Mouse (Mus musculus) frontal cortex, postnatal 10 days (tissue): ENCODE measurements around the gene Tmtc2.

Source experiments
- DNase-seq, 2 experiments: peaks; one replicate each; pipeline ENCODE4 v3.0.0; 2022; ENCODE audit warnings: low spot score in 2 of 2, mixed read lengths in 1 of 2

The Tmtc2 gene

DNA sequence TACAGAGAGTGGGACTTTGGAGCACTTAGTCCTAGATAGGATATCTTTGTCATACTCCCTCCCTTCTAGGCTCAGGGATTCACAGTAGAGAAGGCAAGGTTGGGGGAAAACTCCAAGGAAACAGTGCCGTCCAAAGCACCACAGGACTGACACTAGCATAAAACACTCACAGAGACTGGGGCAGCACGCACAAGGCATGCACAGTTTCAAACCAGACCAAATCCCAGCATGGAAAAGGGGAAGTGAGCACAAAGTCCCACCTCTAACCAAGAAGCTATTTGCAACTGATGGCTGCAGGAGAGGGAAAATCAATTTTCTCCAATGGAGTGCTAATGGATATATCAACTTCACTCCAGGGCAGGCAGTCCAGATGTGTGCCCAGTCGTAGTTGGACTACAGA lies 276.7 kb downstream of the Tmtc2 start:
- no peak for DNase-seq

GRCm38 (mm10) chr10:105292961-105293360 lies 281.3 kb downstream of the Tmtc2 start:
- no peak for DNase-seq

GRCm38 (mm10) chr10:105288472-105288871 lies 285.8 kb downstream of the Tmtc2 start:
- DNase-seq = no peak

- DNase-seq = no peak
Observed at GRCm38 (mm10) chr10:105287575-105287974, 286.7 kb downstream of the Tmtc2 start.

GRCm38 (mm10) chr10:105287064-105287463 lies 287.2 kb downstream of the Tmtc2 start:
- no peak for DNase-seq

DNA sequence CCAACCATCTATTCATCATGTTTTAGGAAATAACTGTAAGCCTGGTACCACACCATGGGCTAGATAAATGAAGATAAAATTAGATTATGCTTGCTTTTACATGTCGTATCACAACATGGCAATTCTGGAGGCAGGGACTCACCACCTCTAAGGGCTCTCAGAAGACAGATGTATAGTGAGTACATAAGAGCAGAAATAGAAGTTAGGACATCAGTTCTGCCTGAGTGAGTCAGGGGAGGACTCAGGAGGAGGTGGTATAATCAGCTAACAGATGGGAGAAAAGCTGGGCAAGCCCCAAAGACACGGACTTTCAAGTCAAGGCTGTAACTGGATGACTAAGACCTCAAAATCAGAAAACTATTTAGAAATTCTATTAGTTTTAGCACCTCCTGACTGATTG lies 288.0 kb downstream of the Tmtc2 start:
- DNase-seq = peak in 1 of 2 experiments; percentile 18

DNA sequence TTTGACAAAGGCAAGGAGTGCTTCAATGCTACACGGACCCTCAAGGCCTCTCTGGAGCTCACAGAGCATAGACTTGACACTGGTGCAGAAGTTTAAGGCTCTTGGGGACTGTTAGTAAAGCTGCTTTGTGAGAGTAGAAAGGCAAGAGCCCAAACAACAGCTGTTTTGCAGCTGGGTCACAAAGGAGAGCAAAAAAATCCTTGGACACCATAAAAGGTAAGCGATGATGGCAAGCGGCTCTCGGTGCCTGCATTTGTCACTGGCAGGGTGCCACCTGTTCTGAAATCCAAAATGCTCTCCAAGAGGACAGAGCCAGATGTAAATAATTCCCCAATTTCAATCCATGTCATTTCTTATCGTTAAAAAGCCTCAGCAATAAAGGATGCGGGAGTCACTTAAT lies 290.1 kb downstream of the Tmtc2 start:
- no peak for DNase-seq

- DNase-seq = no peak
Observed at GRCm38 (mm10) chr10:105280933-105281332, 293.3 kb downstream of the Tmtc2 start.

GRCm38 (mm10) chr10:105260053-105260452 lies 314.2 kb downstream of the Tmtc2 start:
- no peak for DNase-seq

DNA sequence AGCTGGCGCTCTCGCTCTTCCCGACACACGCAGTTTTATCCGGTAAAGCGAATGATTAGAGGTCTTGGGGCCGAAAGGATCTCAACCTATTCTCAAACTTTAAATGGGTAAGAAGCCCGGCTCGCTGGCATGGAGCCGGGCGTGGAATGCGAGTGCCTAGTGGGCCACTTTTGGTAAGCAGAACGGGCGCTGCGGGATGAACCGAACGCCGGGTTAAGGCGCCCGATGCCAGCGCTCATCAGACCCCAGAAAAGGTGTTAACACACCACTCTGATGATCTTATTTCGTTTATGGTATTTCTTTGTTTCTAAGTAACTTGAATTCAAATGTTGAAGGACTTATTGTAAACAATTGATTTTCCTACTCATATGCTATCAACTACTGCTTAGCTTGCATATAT lies 336.0 kb downstream of the Tmtc2 start:
- peak in 1 of 2 experiments; percentile 19 for DNase-seq

DNA sequence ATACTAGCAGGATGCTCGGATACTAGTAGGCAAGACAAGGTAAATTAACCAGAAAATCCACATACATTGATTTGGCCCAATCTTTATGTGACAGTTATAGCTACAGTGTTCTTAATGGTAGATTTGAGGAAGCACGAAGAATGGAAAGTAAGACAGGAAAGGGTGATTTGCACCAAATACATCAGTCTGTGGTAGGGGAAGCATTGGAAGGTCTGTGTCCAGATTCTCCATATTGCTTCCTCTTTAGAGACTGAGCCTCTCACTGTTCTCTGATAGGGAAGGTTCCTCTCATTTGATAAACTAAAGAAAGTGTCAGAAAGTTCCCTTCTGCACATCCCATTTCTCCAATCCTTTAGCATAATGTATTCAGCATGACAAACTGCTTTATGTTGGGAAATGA lies 341.4 kb downstream of the Tmtc2 start:
- no peak for DNase-seq

DNA sequence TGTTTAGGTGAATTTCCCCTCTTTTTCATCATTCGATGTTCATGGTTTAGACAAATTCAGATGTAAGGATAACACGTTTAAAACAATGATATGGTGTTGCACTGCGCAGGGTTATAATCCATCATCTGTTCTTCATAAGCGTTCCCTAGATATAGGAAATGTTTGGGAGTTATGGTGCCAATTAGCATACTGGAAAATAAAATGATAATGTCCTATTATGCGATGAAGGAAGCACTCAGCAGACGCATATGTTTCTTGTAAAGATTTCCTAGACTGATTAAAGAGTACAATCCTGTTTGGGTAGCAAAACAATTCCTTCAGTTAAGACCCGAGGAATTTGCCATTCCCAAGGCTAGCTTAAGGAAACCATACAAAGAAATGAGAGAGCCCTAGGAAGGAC lies 343.8 kb downstream of the Tmtc2 start:
- no peak for DNase-seq

DNA sequence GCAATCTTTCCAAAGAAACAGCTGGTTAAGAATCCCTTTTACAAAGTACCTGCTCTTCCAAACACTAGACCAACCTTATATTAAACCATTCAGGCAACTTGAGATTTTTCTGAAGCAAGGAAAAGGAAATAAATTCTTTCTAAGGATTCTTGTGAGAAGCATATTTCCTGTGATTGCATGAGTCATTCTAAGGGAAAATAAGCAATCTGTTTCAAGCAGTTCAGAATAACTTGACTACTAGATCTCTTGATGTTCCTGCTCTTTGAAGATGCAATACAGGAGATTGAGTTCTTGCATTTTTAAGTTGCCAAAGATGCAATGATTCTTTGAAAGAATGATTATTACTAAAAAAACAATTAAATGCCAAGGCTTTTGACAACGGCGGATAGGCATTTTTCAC lies 345.6 kb downstream of the Tmtc2 start:
- no peak for DNase-seq

- no peak for DNase-seq
Observed at GRCm38 (mm10) chr10:105227631-105228030, 346.6 kb downstream of the Tmtc2 start.

DNA sequence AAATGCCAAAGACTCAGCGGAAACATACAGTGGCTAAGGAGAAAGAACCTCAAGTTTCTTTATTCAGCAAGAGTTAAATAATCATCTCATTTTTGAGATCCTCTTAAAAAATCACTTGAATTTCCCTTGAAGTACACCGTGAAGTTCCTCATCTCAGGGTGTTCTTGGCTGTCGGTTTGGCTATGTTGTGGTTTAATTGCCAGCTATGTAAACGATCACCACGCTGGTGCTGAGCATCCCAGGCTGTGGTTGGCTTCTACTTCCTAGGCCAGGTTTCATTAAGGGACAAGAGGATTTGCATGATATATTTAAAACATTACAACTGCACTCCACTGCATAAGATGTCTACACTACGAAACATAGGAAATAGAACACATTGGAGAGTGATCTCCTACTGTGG lies 348.5 kb downstream of the Tmtc2 start:
- DNase-seq = no peak

- no peak for DNase-seq
Observed at GRCm38 (mm10) chr10:105222904-105223303, 351.3 kb downstream of the Tmtc2 start.

DNA sequence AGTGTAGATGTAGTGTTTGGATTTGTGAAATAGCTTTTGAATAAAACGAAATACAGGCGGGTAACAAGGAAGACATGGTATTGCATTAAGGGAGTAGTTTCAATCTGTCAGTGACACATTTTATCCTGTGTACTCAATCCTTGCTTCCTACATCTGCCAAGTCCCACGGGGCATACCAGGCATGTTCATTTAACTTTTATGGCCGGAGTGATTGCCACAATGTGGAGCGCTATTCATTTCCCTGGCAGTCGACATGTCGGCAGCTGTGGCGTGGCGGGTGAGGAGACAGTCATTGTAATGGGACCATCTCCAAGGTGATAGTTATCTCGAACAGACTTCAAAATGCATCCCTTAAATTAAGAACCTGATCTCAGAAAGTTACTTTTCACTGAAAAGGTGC lies 372.8 kb downstream of the Tmtc2 start:
- DNase-seq = no peak

DNA sequence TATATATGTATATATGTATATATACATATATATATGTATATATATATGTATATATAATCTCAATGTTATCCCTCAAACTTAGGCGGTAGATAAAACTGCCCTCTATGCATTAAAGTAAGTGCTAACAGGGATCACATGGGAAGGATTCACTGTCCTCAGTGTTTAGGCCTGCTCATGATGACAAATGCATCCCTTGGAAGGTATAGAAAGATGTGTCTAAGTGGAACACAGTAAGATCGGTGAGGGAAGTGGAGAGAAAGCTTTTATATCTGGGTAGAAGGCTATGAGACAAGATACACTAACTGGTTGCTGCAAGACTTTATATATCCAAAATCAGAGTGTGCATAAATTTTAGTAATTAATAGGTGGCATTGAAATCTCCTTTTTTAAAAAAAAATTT lies 373.6 kb downstream of the Tmtc2 start:
- no peak for DNase-seq

DNA sequence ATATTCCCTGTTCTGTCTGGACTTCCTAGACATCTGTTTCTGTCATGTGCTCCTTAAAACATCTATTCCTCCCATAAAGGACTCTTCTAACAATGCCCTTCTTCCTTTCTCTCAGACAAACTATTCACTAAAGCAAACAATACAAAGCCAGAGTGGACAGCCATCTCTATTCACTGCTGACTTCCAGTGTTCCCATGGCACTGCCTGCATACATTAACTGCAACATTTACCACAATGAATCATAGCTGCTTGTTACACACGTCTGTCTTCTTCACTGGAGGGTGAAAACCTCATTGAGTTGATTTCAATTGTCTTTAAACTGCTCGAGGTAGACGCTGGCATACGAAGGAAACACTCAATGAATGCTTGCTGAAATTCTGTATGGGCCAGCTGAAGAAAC lies 374.2 kb downstream of the Tmtc2 start:
- DNase-seq = no peak

DNA sequence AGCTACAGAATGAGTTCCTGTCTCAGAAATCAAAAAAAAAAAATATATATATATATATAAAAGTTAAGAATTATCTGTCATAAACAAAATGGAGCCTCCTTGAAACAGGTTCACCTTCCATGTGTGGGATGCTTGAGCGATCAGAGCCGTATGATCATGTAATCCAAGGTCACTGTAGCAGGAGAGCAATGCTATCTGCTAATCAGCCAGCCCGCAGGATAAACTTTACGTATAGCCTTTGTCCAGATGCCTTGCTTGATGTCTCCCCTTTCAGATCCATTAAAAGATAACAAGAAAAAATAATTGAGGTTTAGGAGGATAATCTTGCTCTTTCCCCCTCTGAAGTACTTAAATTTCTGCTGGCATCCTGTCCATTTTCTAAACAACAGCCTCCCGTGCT lies 374.7 kb downstream of the Tmtc2 start:
- no peak for DNase-seq

DNA sequence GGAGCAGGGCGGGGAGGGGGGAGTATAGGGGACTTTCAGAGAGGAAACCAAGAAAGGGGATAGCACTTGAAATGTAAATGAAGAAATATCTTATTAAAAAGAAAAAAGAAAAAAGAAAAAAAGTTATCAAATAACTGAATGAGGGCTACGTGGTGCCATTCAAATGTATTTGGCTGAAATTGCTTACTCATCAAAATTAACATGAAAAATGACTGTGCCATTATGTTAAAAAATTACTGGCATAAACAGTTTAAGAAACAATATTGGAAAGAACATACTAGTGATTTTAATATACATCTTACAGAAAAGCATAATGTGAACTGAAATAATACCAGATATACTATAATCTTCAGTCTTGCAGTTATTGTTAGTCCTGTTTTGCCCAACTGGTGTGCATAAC lies 378.9 kb downstream of the Tmtc2 start:
- no peak for DNase-seq

DNA sequence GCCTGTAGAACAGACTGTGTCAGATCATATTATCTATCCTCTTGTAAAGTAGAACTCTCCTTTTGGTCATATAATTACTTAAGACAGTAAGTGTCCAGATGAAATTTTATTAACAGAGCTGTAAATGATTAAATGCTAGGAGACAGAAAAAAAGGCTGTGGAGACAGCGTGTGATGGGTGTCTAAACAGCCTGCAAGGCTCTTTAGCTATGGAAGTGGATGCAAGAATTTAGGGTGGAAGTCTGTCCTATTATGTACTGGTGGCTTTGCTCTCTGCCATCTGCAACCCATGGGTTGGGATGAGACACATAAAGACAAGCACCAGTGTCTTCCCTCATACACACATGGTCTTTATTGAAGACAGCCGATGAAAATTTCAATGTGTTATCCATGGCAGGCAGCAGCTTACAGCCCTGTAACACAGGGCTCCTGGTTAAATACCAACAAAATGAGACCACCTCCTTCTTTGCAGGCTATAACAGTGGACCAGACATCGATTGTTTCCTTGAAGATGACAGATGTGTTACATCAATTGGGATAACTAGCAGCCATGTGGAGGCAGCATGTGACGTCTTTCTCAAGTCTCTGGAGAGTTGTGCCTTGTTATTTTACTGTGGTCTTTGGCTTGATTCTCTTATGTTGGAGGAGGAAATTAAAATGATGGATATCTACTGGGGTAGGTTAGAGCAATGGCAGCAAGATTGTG lies 380.3 kb downstream of the Tmtc2 start:
- DNase-seq = no peak

DNA sequence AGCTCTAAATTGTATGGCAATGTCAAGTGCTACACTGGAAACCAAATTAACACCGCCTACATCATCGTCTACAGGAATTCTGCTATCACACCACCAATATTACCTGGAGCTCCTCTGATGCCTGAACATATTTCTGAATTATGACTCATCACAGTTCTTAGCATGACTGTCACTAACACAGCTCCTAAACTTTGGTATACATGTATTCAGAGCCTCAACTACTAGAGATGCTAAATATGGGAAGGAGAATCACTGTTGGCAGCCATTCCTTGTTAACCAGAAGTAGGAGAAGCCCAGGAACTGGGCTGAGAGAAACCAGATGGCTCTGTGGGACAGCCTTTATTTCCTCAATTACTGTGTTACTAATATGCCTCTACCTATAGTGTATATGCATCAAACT lies 382.2 kb downstream of the Tmtc2 start:
- DNase-seq = no peak

- no peak for DNase-seq
Observed at GRCm38 (mm10) chr10:105189746-105190145, 384.5 kb downstream of the Tmtc2 start.
